Mouse (Mus musculus): ENCODE measurements around the gene Trim34a. TPM values are rescaled to one million over a fixed set of nuclear protein-coding genes. Genes with fewer than 3 reads are reported as not detected.
A peak's percentile ranks its signal among the peaks of the same experiment; 100 is the strongest.

The Trim34a gene
- 1.3 and 1.6 TPM in 2 replicates for total RNA-seq (2012; rRNA removed)

DNA sequence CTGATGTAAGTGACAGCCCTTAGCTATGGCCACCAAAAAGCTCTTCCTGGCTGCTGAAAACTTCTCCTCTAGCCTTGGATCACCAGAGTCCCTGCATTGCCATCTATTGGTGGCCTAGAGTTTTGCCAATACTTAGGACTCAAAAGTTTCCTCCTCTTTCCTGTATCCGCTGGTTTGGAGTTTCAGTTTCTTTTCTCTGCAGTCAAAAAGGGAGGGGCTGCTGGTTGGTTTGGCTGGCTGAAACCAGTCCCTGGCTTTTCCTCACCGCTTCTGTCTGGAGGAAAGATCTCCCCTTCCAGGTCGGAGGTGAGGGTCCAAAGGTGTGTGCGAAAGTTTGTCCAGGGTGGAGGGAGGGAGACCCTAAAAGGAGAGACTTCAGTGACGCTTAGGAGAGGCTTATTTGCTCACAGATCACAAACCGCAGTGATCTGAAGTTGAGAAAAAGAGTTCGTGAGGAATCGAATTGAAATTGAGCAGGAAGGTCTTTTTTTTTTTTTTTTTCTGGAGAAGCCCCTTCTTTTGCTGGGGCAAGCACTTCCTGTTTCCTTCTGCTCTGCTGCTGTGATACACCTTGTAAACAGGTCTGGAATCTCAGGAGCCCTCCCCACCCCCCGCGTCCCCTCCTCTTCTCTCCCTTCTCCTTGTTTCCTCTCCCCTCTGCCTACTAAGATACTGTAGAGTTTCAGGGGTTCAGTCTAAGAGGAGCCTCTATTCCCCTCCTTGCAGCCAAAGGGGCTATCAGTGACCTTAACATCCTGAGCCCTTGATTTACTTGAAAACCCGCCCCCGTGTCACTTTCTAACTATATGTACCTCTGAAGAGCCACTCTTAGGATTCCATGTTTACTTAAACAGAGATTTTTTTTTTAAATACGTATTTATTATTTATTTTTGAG lies at the start of gene Trim34a:
Trim34a (plus strand) TSS at position 171 of the 895 bp plus-strand sequence.
- H3K9ac ChIP-seq (ENCODE audit: insufficient read depth, low read depth, low read length, poor library complexity, severe bottlenecking), result peak within 1 kb of the TSS; percentile 61
- in situ Hi-C loops (cut with MboI; ENCODE audit: low sequenced_read_pairs in 2 of 2, unreplicated experiment in 2 of 2), result loop anchor here in 1 of 2 experiments (25.0 kb wide), 1 partner anchor 93 kb away; the partner anchor contains the start of gene Trim34b
- peak within 1 kb of the TSS; percentile 46 to 75 for H3K4me3 ChIP-seq (ENCODE audit: insufficient read depth in 1 of 2, low read depth in 1 of 2, low read length in 2 of 2, poor library complexity in 1 of 2, severe bottlenecking in 1 of 2)
- TF ChIP-seq ZC3H11A (IDR thresholded peaks at IDR 0.05; ENCODE audit: borderline replicate concordance, low read depth, low read length) (no peak), ZNF384 (IDR thresholded peaks at IDR 0.05; ENCODE audit: low read depth, low read length) (peak; percentile 94)
- no peaks in the 10 kb centered on the region for H3K9me3 ChIP-seq (ENCODE audit: control insufficient read depth, insufficient read depth, low read depth, low read length)
- peaks cover 0 to 3% of the 10 kb centered on the region in 2 experiments; a peak in 1 of 4 replicates for H3K4me1 ChIP-seq (ENCODE audit: control insufficient read depth in 2 of 2, insufficient read depth in 2 of 2, low read length in 2 of 2, poor library complexity in 1 of 2)
- no peaks in the 10 kb centered on the region for H3K36me3 ChIP-seq (ENCODE audit: control insufficient read depth, insufficient read depth, low read length, poor library complexity, severe bottlenecking)
- peak; percentile 71 for DNase-seq (ENCODE audit: low read depth, low spot score)
- H3K27ac ChIP-seq (ENCODE audit: insufficient read depth, low read depth, low read length, poor library complexity, severe bottlenecking), result peak within 1 kb of the TSS; percentile 80

DNA sequence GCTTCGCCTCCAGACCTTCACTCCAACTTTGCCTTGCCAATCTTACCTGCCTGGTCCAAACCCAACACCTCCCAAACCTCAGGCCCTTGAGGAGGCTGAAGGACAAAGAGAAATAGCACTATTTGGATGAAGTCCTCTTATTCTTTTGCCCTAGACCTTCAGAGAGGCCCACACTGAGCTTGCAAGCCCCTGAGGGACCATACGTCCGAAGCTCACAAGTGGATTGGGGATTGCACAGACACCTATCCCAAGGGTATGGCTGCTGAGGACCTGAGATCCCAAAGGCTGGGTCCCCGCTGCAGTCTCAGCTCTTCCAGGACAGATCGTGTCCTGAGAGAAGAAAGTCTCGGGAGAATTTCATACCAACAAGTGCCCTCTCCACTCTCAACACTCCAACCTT lies 48.4 kb upstream of the Trim34a start, which contains the start of gene Olfr649:
Olfr649 (minus strand) TSS at position 101 of the 400 bp plus-strand sequence.
- H3K4me3 ChIP-seq (ENCODE audit: insufficient read depth in 1 of 2, low read depth in 1 of 2, low read length in 2 of 2, poor library complexity in 1 of 2, severe bottlenecking in 1 of 2), result no peak within 1 kb of the TSS
- H3K36me3 ChIP-seq (ENCODE audit: control insufficient read depth, insufficient read depth, low read length, poor library complexity, severe bottlenecking), result no peaks in the 10 kb centered on the region
- H3K4me1 ChIP-seq (ENCODE audit: control insufficient read depth in 2 of 2, insufficient read depth in 2 of 2, low read length in 2 of 2, poor library complexity in 1 of 2), result no peaks in the 10 kb centered on the region
- no peak within 1 kb of the TSS for H3K9ac ChIP-seq (ENCODE audit: insufficient read depth, low read depth, low read length, poor library complexity, severe bottlenecking)
- H3K9me3 ChIP-seq (ENCODE audit: control insufficient read depth, insufficient read depth, low read depth, low read length), result no peaks in the 10 kb centered on the region
- no peak within 1 kb of the TSS for H3K27ac ChIP-seq (ENCODE audit: insufficient read depth, low read depth, low read length, poor library complexity, severe bottlenecking)
- DNase-seq (ENCODE audit: low read depth, low spot score), result no peak
- TF ChIP-seq MAFK (IDR thresholded peaks at IDR 0.05; ENCODE audit: insufficient read depth, low read depth, low read length) (no peak), CHD2 (IDR thresholded peaks at IDR 0.05; ENCODE audit: low read depth, low read length) (no peak), ZC3H11A (IDR thresholded peaks at IDR 0.05; ENCODE audit: borderline replicate concordance, low read depth, low read length) (no peak), ZNF384 (IDR thresholded peaks at IDR 0.05; ENCODE audit: low read depth, low read length) (no peak), HCFC1 (IDR thresholded peaks at IDR 0.05; ENCODE audit: borderline replicate concordance, insufficient read depth, low read length) (no peak)
- in situ Hi-C loops (cut with MboI; ENCODE audit: low sequenced_read_pairs in 2 of 2, unreplicated experiment in 2 of 2), result loop anchor here in 1 of 2 experiments (25.0 kb wide), 1 partner anchor 416 kb away; the partner anchor contains the start of genes Olfr655, Olfr656 and Olfr657

- Histone ChIP-seq H3K36me3 (ENCODE audit: control insufficient read depth, insufficient read depth, low read length, poor library complexity, severe bottlenecking) (no peaks in the 10 kb centered on the region), H3K4me3 (ENCODE audit: insufficient read depth in 1 of 2, low read depth in 1 of 2, low read length in 2 of 2, poor library complexity in 1 of 2, severe bottlenecking in 1 of 2) (no peak overlapping the region), H3K4me1 (ENCODE audit: control insufficient read depth in 2 of 2, insufficient read depth in 2 of 2, low read length in 2 of 2, poor library complexity in 1 of 2) (no peaks in the 10 kb centered on the region), H3K9ac (ENCODE audit: insufficient read depth, low read depth, low read length, poor library complexity, severe bottlenecking) (no peak overlapping the region), H3K9me3 (ENCODE audit: control insufficient read depth, insufficient read depth, low read depth, low read length) (no peaks in the 10 kb centered on the region), H3K27ac (ENCODE audit: insufficient read depth, low read depth, low read length, poor library complexity, severe bottlenecking) (no peak overlapping the region)
- in situ Hi-C loops (cut with MboI; ENCODE audit: low sequenced_read_pairs in 2 of 2, unreplicated experiment in 2 of 2), result loop anchor here in 1 of 2 experiments (25.0 kb wide), 2 partner anchors 412 to 1612 kb away; partner anchors contain the start of genes Mrpl17, Olfr655, Olfr656 and Olfr657
- DNase-seq (ENCODE audit: low read depth, low spot score), result peak; percentile 76
- peak; percentile 85; the same call in 1 of the 2 replicates for TF ChIP-seq ZC3H11A (IDR thresholded peaks at IDR 0.05; ENCODE audit: borderline replicate concordance, low read depth, low read length)
- no peak for TF ChIP-seq MAFK (IDR thresholded peaks at IDR 0.05; ENCODE audit: insufficient read depth, low read depth, low read length)
- TF ChIP-seq HCFC1 (IDR thresholded peaks at IDR 0.05; ENCODE audit: borderline replicate concordance, insufficient read depth, low read length), result no peak
Observed at GRCm38 (mm10) chr7:104199822-104200221, 44.4 kb upstream of the Trim34a start.

DNA sequence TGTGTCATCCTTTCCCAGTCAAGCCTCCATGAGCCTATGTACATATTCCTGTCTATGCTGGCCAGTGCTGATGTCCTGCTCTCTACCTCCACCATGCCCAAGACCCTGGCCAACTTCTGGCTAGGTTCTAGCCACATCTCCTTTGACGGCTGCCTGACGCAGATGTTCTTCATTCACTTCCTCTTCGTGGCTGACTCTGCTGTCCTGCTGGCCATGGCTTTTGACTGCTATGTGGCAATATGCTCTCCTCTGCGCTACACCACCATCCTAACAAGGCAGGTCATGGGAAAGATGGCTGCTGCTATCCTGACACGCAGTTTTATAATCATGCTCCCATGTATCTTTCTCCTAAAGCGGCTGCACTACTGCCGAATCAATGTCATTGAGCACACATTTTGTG lies 38.1 kb upstream of the Trim34a start:
- in situ Hi-C loops (cut with MboI; ENCODE audit: low sequenced_read_pairs in 2 of 2, unreplicated experiment in 2 of 2), result loop anchor here in 1 of 2 experiments (25.0 kb wide), 1 partner anchor 1606 kb away; the partner anchor contains the start of gene Mrpl17

More for the DNA sequence above, 38.1 kb upstream of the Trim34a start:
- DNase-seq (ENCODE audit: low read depth, low spot score), result no peak
- TF ChIP-seq ZC3H11A (IDR thresholded peaks at IDR 0.05; ENCODE audit: borderline replicate concordance, low read depth, low read length) (no peak), CHD2 (IDR thresholded peaks at IDR 0.05; ENCODE audit: low read depth, low read length) (no peak), HCFC1 (IDR thresholded peaks at IDR 0.05; ENCODE audit: borderline replicate concordance, insufficient read depth, low read length) (no peak)
- no peaks in the 10 kb centered on the region for H3K9me3 ChIP-seq (ENCODE audit: control insufficient read depth, insufficient read depth, low read depth, low read length)
- H3K9ac ChIP-seq (ENCODE audit: insufficient read depth, low read depth, low read length, poor library complexity, severe bottlenecking), result no peak overlapping the region
- H3K27ac ChIP-seq (ENCODE audit: insufficient read depth, low read depth, low read length, poor library complexity, severe bottlenecking), result no peak overlapping the region
- H3K4me1 ChIP-seq (ENCODE audit: control insufficient read depth in 2 of 2, insufficient read depth in 2 of 2, low read length in 2 of 2, poor library complexity in 1 of 2), result 0 out of 4 replicates have a peak, but pooled peaks cover 0 to 3% of the 10 kb centered on the region in 2 experiments
- no peak overlapping the region for H3K4me3 ChIP-seq (ENCODE audit: insufficient read depth in 1 of 2, low read depth in 1 of 2, low read length in 2 of 2, poor library complexity in 1 of 2, severe bottlenecking in 1 of 2)
- H3K36me3 ChIP-seq (ENCODE audit: control insufficient read depth, insufficient read depth, low read length, poor library complexity, severe bottlenecking), result no peaks in the 10 kb centered on the region

Measured in ES-E14 (cell line).